Mouse (Mus musculus) embryonic facial prominence, embryonic 12.5 days (tissue): ENCODE results near the gene Anxa2. TPM values are rescaled to one million over a fixed set of nuclear protein-coding genes. Genes with fewer than 3 reads are reported as not detected.

Experiments used
- ATAC-seq: fragments of 200-750 bp; cut with Nextera tagmentation; 2 replicates; pipeline ENCODE4 v1.8.0; 2017; ENCODE audit not compliant: insufficient number of reproducible peaks, insufficient read depth, low FRiP score, low TSS enrichment
- H3K27ac ChIP-seq: fragments of 300-500 bp; sonication (generic); 2 replicates; pipeline ENCODE4 v1.5.1; 2016; ENCODE audit warnings: mild to moderate bottlenecking
- H3K27me3 ChIP-seq: fragments of 300-500 bp; sonication (generic); 2 replicates; pipeline ENCODE4 v1.6.1; 2016; ENCODE audit warnings: mild to moderate bottlenecking, moderate library complexity
- H3K36me3 ChIP-seq: fragments of 300-500 bp; sonication (generic); 2 replicates; pipeline ENCODE4 v1.6.1; 2016; ENCODE audit warnings: mild to moderate bottlenecking
- H3K4me1 ChIP-seq: fragments of 300-500 bp; sonication (generic); 2 replicates; pipeline ENCODE4 v1.6.1; 2016
- H3K4me2 ChIP-seq: fragments of 300-500 bp; sonication (generic); replicated peaks from 2 replicates; pipeline ENCODE4 v1.6.1; 2016; ENCODE audit warnings: mild to moderate bottlenecking, moderate library complexity
- H3K4me3 ChIP-seq: fragments of 300-500 bp; sonication (generic); 2 replicates; pipeline ENCODE4 v1.5.1; 2016; ENCODE audit warnings: mild to moderate bottlenecking
- H3K9ac ChIP-seq: fragments of 300-500 bp; sonication (generic); 2 replicates; pipeline ENCODE4 v1.6.1; 2016; ENCODE audit warnings: mild to moderate bottlenecking, moderate library complexity
- H3K9me3 ChIP-seq: fragments of 300-500 bp; sonication (generic); 2 replicates; pipeline ENCODE4 v1.6.1; 2016; ENCODE audit warnings: mild to moderate bottlenecking, moderate library complexity
- WGBS: fragments of 180-500 bp; shearing (Covaris S2); methylation state at CpG from one replicate; pipeline ENCODE4 v1.1.7; 2016; 5-methylcytosine and 5-hydroxymethylcytosine counted together
- polyA plus RNA-seq: library from polyadenylated mRNA; unstranded; fragments of >200 nt; fragmentation: Nextera tagmentation; extraction: Ambion mirVana; gene quantifications from 2 replicates; pipeline ENCODE4 v1.2.1, GENCODE M21; 2016

Anxa2 gene
- polyA plus RNA-seq, 1 experiment from 2014 or later = 636 TPM

DNA sequence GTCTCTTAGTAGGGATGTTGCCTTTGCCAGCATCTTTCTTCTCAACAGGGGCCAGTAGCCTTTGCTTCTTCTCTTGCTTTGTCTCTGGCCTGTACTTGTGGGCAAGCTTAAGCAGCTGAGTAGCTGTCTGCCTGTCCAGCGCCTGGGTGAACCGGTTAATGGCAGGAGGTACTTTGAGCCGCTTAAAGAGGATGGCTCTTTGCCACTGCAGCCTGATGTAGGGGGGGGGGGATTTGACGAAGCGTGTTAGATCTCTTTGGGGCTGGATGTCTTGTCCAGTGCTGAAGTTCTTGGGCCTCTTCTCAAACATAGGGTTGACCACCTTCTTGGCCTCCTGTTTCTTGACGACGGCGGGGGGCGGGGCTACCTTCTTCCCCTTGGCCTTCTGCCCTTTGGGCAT is 2.8 kb upstream of the Anxa2 start:
- H3K9me3 ChIP-seq = no peaks in the 10 kb centered on the region
- no peak overlapping the region for H3K27ac ChIP-seq
- H3K9ac ChIP-seq = no peak overlapping the region
- ATAC-seq = no peak
- H3K27me3 ChIP-seq = no peaks in the 10 kb centered on the region
- peaks cover 24% of the 10 kb centered on the region for H3K4me1 ChIP-seq
- no peak overlapping the region for H3K4me3 ChIP-seq
- H3K36me3 ChIP-seq = no peaks in the 10 kb centered on the region
- WGBS = 85% methylated on average over 9 of the region's 9 CpGs
- H3K4me2 ChIP-seq = no peak overlapping the region

DNA sequence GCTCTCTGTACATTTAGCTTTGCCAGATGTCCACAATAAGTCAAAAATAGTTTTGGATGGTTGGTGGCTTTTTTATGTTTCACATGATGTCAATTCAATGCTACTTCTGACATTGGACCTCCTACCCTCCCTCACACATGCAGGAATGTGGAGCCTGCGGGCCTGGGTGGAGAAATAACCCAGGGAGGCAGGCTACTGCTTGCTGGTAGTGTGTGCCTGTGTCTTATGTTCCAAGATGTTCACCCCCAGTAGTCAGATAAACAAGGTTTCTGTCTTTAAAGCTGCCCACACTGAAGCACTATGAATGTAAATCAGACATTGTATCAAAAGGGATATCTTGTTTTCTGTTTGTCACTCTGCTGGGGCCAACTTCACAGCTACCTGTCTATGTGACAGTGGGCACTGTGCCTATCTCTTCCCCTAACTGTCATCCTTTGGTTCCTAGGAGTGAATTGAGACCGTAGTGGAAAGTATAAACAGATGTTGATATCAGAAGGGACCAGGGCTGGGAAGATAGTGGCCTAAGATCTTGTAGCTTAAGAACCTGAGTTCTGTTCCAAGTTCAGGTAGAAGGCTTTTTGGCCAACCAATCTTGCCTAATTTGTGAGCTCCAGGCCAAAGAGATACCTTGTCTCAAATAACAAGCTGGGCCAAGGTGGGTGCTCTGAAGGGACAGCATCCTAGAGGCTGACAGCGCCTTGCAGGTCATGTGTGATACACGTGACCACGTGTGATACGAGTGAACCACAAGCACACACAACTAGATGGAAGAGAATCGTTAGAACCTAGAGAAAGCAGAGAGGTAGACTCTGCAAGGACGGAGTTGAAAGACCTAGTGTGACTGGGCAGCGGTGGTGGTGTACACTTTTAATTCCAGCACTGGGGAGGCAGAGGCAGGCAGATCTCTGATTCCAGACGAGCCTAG is 1.3 kb upstream of the Anxa2 start:
- WGBS = 89% methylated on average over 10 of the region's 10 CpGs
- no peak overlapping the region for H3K9ac ChIP-seq
- H3K4me2 ChIP-seq = no peak overlapping the region
- ATAC-seq = no peak
- H3K36me3 ChIP-seq = no peaks in the 10 kb centered on the region
- H3K4me3 ChIP-seq = no peak overlapping the region
- peaks cover 39% of the 10 kb centered on the region for H3K4me1 ChIP-seq
- H3K27me3 ChIP-seq = no peaks in the 10 kb centered on the region
- H3K27ac ChIP-seq = peak overlapping the region; percentile 91
- H3K9me3 ChIP-seq = no peaks in the 10 kb centered on the region

GRCm38 (mm10) chr9:69453901-69454666 is 664 bp downstream of the Anxa2 start:
- Histone ChIP-seq H3K27ac (peak overlapping the region; percentile 91), H3K9ac (peak overlapping the region; percentile 76), H3K9me3 (no peaks in the 10 kb centered on the region), H3K4me2 (peak overlapping the region; percentile 77), H3K36me3 (no peaks in the 10 kb centered on the region), H3K4me1 (peaks cover 56% of the 10 kb centered on the region), H3K27me3 (no peaks in the 10 kb centered on the region), H3K4me3 (peak overlapping the region; percentile 65)
- 8% methylated on average over 32 of the region's 32 CpGs for WGBS
- peak; percentile 47; the same call in 1 of the 2 replicates for ATAC-seq

DNA sequence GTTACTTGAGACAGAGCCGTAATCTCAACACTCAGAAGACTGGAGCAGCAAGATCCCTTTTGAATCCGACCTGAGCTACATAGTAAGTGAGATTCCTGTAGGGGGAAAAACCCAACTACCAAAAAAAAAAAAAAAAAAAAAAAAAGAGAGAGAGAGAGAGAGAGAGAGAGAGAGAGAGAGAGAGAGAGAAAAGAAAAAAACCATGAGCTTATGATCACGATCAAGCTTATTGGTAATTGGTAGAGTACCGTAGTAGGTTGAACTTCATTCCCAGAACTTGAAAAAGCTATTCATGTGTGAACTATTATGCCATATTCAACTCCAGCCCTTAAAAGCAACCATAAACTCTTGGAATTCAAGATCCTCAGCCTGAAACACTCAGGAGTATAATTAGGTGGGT is 1.3 kb downstream of the Anxa2 start:
- Histone ChIP-seq H3K27me3 (no peaks in the 10 kb centered on the region), H3K4me2 (peak overlapping the region; percentile 77), H3K9me3 (no peaks in the 10 kb centered on the region), H3K4me1 (peaks cover 62% of the 10 kb centered on the region), H3K27ac (peak overlapping the region; percentile 86; the same call in 1 of the 2 replicates), H3K9ac (peak overlapping the region; percentile 76; the same call in 1 of the 2 replicates), H3K4me3 (peak overlapping the region; percentile 65), H3K36me3 (no peaks in the 10 kb centered on the region)
- WGBS = 42% methylated on average over 4 of the region's 4 CpGs
- ATAC-seq = no peak

- H3K27me3 ChIP-seq = no peaks in the 10 kb centered on the region
- peak overlapping the region; percentile 86 for H3K27ac ChIP-seq
- H3K36me3 ChIP-seq = 0 out of 2 replicates have a peak, but pooled peaks cover 3% of the 10 kb centered on the region
- H3K9me3 ChIP-seq = no peaks in the 10 kb centered on the region
- peak overlapping the region; percentile 65 for H3K4me3 ChIP-seq
- H3K4me1 ChIP-seq = peaks cover 69% of the 10 kb centered on the region
- ATAC-seq = no peak
- H3K9ac ChIP-seq = no peak overlapping the region
- peak overlapping the region; percentile 77 for H3K4me2 ChIP-seq
- WGBS = 63% methylated on average over 4 of the region's 4 CpGs
Observed at GRCm38 (mm10) chr9:69455391-69455790, 2.0 kb downstream of the Anxa2 start.

DNA sequence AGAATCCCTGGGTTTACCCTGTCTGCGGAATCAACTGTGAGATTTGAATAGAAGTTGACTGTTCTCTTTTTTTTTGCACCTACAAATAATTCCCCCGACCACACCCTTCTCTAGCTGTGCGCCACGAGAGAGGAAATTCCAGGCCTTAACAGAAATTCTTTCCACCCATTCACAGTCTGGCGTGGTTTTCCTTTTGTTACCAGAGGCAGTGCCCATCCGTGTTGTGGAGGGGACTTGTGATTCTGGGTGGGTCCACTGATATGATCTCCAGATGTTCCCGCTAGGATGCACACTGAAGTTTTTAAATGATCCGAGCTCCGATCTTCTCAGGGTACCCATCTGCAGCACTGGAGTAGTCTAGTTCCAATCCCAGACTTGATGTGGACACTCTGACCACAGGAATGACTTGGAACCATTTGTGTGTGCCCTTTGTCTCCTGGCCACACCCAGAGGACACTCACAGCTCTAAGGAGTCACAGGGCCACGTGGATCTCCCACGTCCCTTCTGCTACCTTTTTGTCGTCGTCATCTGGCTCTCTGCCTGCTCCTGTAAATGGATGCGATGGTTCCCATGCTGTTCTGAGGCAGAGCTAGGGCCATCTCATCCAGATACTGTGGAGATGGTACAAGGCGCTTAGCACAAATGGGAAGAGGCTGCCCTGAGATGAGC is 3.1 kb downstream of the Anxa2 start:
- WGBS = 72% methylated on average over 15 of the region's 15 CpGs
- no peaks in the 10 kb centered on the region for H3K9me3 ChIP-seq
- H3K4me2 ChIP-seq = peak overlapping the region; percentile 77
- 0 out of 2 replicates have a peak, but pooled peaks cover 4% of the 10 kb centered on the region for H3K36me3 ChIP-seq
- no peak overlapping the region for H3K9ac ChIP-seq
- no peak for ATAC-seq
- no peak overlapping the region for H3K4me3 ChIP-seq
- H3K4me1 ChIP-seq = peaks cover 68% of the 10 kb centered on the region
- no peaks in the 10 kb centered on the region for H3K27me3 ChIP-seq
- H3K27ac ChIP-seq = peak overlapping the region; percentile 86

DNA sequence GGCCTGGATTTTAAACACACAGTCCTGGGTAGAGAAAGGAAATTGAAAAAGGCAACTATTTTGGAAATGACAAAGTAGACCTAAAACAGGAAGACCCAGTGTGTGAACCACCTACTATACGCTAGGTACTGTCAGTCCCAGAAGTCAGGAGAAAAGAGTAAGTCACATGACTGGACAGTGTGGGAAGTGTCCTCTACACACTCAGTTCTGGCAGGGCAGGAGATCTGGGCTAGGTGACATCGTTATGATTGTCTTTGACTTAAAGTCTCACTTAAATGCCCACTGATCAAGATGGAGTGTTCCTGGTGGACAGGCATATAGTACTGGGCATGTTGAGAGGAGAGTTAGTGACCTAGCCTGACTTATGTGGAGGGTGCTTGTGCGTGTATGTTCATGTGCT is 3.7 kb downstream of the Anxa2 start:
- peaks cover 68% of the 10 kb centered on the region for H3K4me1 ChIP-seq
- 0 out of 2 replicates have a peak overlapping the region, but pooled peaks have one; percentile 77 for H3K4me2 ChIP-seq
- 92% methylated on average over 3 of the region's 3 CpGs for WGBS
- H3K9ac ChIP-seq = no peak overlapping the region
- peak overlapping the region; percentile 86 for H3K27ac ChIP-seq
- H3K4me3 ChIP-seq = no peak overlapping the region
- ATAC-seq = no peak
- H3K36me3 ChIP-seq = peaks cover 7% of the 10 kb centered on the region; the same call in 1 of the 2 replicates
- H3K9me3 ChIP-seq = no peaks in the 10 kb centered on the region
- H3K27me3 ChIP-seq = no peaks in the 10 kb centered on the region

- peaks cover 62% of the 10 kb centered on the region for H3K4me1 ChIP-seq
- H3K4me2 ChIP-seq = peak overlapping the region; percentile 18
- H3K9ac ChIP-seq = no peak overlapping the region
- peaks cover 10% of the 10 kb centered on the region; the same call in 1 of the 2 replicates for H3K36me3 ChIP-seq
- no peak for ATAC-seq
- H3K27ac ChIP-seq = peak overlapping the region; percentile 86
- H3K4me3 ChIP-seq = no peak overlapping the region
- WGBS = 34% methylated on average over 14 of the region's 14 CpGs
- H3K27me3 ChIP-seq = no peaks in the 10 kb centered on the region
- no peaks in the 10 kb centered on the region for H3K9me3 ChIP-seq
Observed at GRCm38 (mm10) chr9:69457747-69458625, 4.6 kb downstream of the Anxa2 start.

- Histone ChIP-seq H3K27me3 (no peaks in the 10 kb centered on the region), H3K4me2 (peak overlapping the region; percentile 32), H3K36me3 (peaks cover 10% of the 10 kb centered on the region; the same call in 1 of the 2 replicates), H3K9me3 (no peaks in the 10 kb centered on the region), H3K27ac (peak overlapping the region; percentile 86), H3K9ac (peak overlapping the region; percentile 7; the same call in 1 of the 2 replicates), H3K4me3 (no peak overlapping the region), H3K4me1 (peaks cover 59% of the 10 kb centered on the region)
- peak; percentile 68 for ATAC-seq
- 2% methylated on average over 2 of the region's 2 CpGs for WGBS
Observed at GRCm38 (mm10) chr9:69458982-69459381, 5.6 kb downstream of the Anxa2 start.

- Histone ChIP-seq H3K9me3 (no peaks in the 10 kb centered on the region), H3K36me3 (peaks cover 10% of the 10 kb centered on the region; the same call in 1 of the 2 replicates), H3K27ac (peak overlapping the region; percentile 86), H3K27me3 (no peaks in the 10 kb centered on the region), H3K9ac (no peak overlapping the region), H3K4me2 (no peak overlapping the region), H3K4me1 (peaks cover 54% of the 10 kb centered on the region), H3K4me3 (no peak overlapping the region)
- WGBS = 82% methylated on average over 7 of the region's 7 CpGs
- ATAC-seq = no peak
Observed at GRCm38 (mm10) chr9:69459876-69460275, 6.5 kb downstream of the Anxa2 start.
